Mouse (Mus musculus): ENCODE results near the gene Cd83. TPM values are rescaled to one million over a fixed set of nuclear protein-coding genes. Genes with fewer than 3 reads are reported as not detected.

Cd83 gene
- polyA plus RNA-seq, 1 experiment from 2014 or later, result 20.3 TPM

DNA sequence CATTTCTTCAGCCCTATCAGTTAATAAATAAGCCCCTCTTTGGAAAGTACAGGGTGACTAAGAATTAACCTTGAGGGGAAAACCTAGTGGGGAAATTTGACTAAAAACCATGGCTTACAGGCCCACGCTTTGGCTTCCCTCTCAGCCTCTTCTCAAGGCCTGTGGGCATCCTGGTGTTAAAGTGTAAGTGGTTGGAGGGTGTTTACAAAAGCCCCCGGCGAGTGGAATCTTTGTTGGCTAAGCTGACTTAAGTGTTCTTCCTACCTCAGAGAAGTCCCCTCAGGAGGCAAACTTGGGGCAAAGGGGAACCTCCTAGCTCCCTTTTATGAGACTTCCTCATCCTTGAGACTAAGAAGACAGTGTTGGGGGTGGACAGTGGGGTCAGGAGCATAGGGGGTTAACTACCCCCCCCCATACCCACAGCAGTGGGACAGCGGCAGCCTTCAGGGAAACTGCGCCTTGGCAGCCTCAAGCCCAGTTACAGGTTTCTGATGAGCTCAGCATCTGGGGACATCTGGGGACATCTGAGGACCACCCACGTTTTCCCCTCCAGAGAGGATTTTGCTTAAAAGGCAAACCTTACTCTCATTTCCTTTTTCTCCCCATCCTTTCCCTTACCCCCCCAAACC, 6.4 kb upstream of the Cd83 start:
- no peak for ATAC-seq (replicated peaks)
- no peak overlapping the region for H3K27ac ChIP-seq
- no peak overlapping the region for H3K9ac ChIP-seq
- H3K36me3 ChIP-seq (replicated peaks), result no peaks in the 10 kb centered on the region
- H3K27me3 ChIP-seq (replicated peaks), result no peaks in the 10 kb centered on the region
- peaks cover 11% of the 10 kb centered on the region; the same call in 1 of the 2 replicates for H3K4me1 ChIP-seq
- 57% methylated on average over 6 of the region's 6 CpGs for WGBS
- H3K4me3 ChIP-seq, result no peak overlapping the region
- no peaks in the 10 kb centered on the region for H3K9me3 ChIP-seq
- no peak overlapping the region for H3K4me2 ChIP-seq

DNA sequence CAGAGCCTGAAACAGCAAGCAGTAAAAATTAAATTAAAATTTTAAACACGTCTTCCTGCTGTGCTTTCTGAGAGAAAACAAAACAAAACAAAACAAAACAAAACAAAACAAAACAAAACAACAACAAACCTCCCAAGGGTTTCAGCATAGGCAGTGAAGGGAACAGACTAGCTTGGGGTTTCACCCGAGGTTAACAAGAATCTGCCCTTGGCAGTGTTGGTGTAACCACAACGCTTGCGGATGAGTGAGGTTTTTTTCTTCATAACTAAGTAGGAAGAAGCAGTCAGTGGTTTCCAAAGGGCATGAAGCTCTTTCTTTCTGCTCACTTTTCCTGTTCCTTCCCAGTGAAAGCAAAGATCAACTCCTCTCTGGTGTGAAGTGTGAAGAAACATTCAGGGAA, 5.6 kb upstream of the Cd83 start:
- no peak overlapping the region for H3K4me3 ChIP-seq
- H3K36me3 ChIP-seq (replicated peaks), result no peaks in the 10 kb centered on the region
- ATAC-seq (replicated peaks), result no peak
- H3K27ac ChIP-seq, result no peak overlapping the region
- 83% methylated on average over 4 of the region's 4 CpGs for WGBS
- peaks cover 4% of the 10 kb centered on the region; the same call in 1 of the 2 replicates for H3K27me3 ChIP-seq (replicated peaks)
- H3K9me3 ChIP-seq, result no peaks in the 10 kb centered on the region
- no peak overlapping the region for H3K9ac ChIP-seq
- H3K4me2 ChIP-seq, result no peak overlapping the region
- peaks cover 8% of the 10 kb centered on the region; the same call in 1 of the 2 replicates for H3K4me1 ChIP-seq

- no peak overlapping the region for H3K9ac ChIP-seq
- no peak overlapping the region for H3K27ac ChIP-seq
- no peak overlapping the region for H3K4me3 ChIP-seq
- no peaks in the 10 kb centered on the region for H3K36me3 ChIP-seq (replicated peaks)
- H3K4me1 ChIP-seq, result peaks cover 8% of the 10 kb centered on the region; the same call in 1 of the 2 replicates
- no peak overlapping the region for H3K4me2 ChIP-seq
- peaks cover 4% of the 10 kb centered on the region; the same call in 1 of the 2 replicates for H3K27me3 ChIP-seq (replicated peaks)
- no peak for ATAC-seq (replicated peaks)
- WGBS, result 86% methylated on average over 8 of the region's 8 CpGs
- H3K9me3 ChIP-seq, result no peaks in the 10 kb centered on the region
Measured at GRCm38 (mm10) chr13:43780071-43780470, 4.5 kb upstream of the Cd83 start.

DNA sequence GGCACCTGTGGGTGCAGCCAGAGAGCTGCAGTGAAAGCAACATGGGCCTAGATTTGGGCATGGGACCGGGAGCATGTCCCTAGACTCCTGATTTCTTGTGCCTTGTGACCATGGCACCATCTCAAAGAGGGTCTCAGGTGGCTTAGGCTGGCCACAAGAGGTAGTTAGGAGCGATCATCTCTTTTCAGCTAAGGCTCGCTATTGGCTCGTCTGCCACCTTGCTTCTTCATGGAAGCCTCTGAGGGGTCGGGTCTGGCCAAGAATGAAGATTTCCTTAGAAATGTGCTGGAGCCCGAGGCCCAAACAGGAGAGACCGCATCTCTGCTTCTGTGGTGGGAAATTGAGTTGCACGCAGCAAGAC, 1.1 kb downstream of the Cd83 start:
- no peak overlapping the region for H3K27ac ChIP-seq

DNA sequence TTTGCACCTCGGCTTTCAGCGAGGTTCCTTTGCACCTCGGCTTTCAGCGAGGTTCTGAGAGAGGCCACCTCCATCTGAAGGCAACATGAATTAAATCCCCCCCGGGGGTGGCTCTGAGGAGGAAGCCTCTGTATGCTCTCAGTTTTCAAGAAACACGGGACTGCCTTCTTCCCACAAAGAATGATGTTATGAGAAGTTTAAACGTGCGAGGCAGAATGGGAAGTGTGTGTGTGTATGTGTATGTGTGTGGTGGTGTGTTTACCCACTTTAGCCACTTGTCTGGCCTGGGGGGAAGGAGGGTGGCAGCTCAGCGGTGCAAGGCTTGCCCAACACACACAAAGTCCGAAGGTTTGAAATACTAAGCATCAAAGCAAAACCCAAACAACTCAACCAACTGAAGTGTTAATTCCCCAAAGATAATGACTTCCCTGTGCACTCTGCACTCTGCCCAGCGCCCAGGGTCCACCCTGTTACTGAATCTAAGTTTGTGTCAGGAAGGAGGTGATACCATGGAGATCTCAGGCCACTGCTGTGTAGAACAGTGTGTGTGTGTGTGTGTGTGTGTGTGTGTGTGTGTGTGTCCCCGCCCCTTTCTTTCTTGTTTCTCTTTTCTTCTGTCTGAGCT, 1.7 kb downstream of the Cd83 start:
- Histone ChIP-seq H3K4me2 (peak overlapping the region; percentile 96), H3K27me3 (replicated peaks) (peaks cover 4% of the 10 kb centered on the region), H3K9me3 (no peaks in the 10 kb centered on the region), H3K27ac (no peak overlapping the region), H3K4me1 (peaks cover 20% of the 10 kb centered on the region), H3K36me3 (replicated peaks) (no peaks in the 10 kb centered on the region), H3K4me3 (peak overlapping the region; percentile 58; the same call in 1 of the 2 replicates), H3K9ac (no peak overlapping the region)
- ATAC-seq (replicated peaks), result no peak
- WGBS, result 27% methylated on average over 12 of the region's 12 CpGs

More for the DNA sequence above, 1.1 kb downstream of the Cd83 start:
- 26% methylated on average over 8 of the region's 8 CpGs for WGBS
- Histone ChIP-seq H3K4me3 (peak overlapping the region; percentile 58), H3K36me3 (replicated peaks) (no peaks in the 10 kb centered on the region), H3K9ac (peak overlapping the region; percentile 61; the same call in 1 of the 2 replicates), H3K27me3 (replicated peaks) (peaks cover 4% of the 10 kb centered on the region), H3K4me2 (peak overlapping the region; percentile 96), H3K4me1 (peaks cover 20% of the 10 kb centered on the region), H3K9me3 (no peaks in the 10 kb centered on the region)
- peak; percentile 18; the same call in 1 of the 2 replicates for ATAC-seq (replicated peaks)

- no peak for ATAC-seq (replicated peaks)
- Histone ChIP-seq H3K27ac (no peak overlapping the region), H3K4me3 (no peak overlapping the region), H3K27me3 (replicated peaks) (peaks cover 4% of the 10 kb centered on the region), H3K4me1 (peaks cover 20% of the 10 kb centered on the region), H3K36me3 (replicated peaks) (no peaks in the 10 kb centered on the region), H3K9ac (no peak overlapping the region), H3K4me2 (no peak overlapping the region), H3K9me3 (no peaks in the 10 kb centered on the region)
- WGBS, result 65% methylated on average over 2 of the region's 2 CpGs
Measured at GRCm38 (mm10) chr13:43787262-43787661, 2.7 kb downstream of the Cd83 start.

DNA sequence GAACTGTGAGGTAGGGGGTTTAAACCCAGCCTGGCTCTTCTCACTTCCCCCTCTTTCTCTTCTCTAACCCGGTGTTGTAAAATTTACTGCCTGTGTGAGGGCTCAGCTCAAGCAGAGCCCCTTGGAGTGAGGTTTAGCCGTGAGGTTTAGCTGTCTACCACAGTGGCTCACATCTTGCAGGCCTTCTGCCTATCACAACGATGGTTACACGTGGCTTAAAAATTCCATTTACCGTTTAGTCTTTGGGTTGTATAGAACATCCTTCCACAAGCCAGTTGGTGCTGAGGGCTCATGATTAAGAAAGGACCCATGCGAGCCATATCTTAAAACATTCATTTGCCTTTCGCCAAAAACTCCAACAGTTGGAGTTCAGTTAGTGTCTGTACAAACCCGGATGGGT, 3.5 kb downstream of the Cd83 start:
- Histone ChIP-seq H3K4me2 (no peak overlapping the region), H3K4me1 (peaks cover 20% of the 10 kb centered on the region), H3K27me3 (replicated peaks) (peaks cover 4% of the 10 kb centered on the region), H3K36me3 (replicated peaks) (no peaks in the 10 kb centered on the region), H3K9me3 (no peaks in the 10 kb centered on the region), H3K9ac (no peak overlapping the region), H3K27ac (no peak overlapping the region), H3K4me3 (no peak overlapping the region)
- no peak for ATAC-seq (replicated peaks)
- WGBS, result 86% methylated on average over 8 of the region's 8 CpGs

DNA sequence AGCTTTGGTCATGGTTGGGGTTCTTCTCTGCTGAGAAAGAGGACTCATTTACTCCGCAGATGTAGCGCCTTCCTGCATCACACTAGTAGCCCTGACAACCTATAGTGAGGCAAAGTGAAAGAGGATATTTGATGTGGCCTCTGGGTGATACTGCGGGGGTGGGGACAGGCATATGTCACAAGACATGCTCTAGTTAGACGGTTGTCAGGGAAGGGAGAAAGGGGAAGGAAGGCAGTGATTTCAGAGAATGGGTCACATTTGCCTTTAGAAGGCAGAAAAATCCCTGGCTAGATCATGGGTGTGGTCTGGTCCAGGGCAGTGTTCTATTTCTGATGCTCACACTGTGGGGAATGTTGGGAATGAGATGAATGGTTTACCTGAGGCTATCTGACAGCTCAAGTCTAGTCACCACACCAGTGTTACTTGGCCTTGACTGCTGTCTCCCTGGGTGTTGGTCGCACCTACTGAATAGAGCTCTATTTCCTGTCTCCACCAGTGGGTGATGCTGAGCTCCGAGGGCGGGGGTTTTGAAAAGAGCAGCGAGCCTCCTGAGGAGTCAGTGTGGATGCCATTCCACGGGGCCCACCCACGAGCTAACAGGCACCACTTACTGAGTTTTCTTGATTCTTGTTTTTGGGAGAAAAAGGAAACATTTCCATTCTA, 4.5 kb downstream of the Cd83 start:
- no peak overlapping the region for H3K4me2 ChIP-seq
- no peak overlapping the region for H3K9ac ChIP-seq
- no peaks in the 10 kb centered on the region for H3K9me3 ChIP-seq
- H3K4me1 ChIP-seq, result peaks cover 20% of the 10 kb centered on the region
- no peak overlapping the region for H3K27ac ChIP-seq
- 83% methylated on average over 10 of the region's 10 CpGs for WGBS
- ATAC-seq (replicated peaks), result no peak
- H3K4me3 ChIP-seq, result no peak overlapping the region
- no peaks in the 10 kb centered on the region; the same call in 1 of the 2 replicates for H3K27me3 ChIP-seq (replicated peaks)
- H3K36me3 ChIP-seq (replicated peaks), result no peaks in the 10 kb centered on the region

- 95% methylated on average over 11 of the region's 11 CpGs for WGBS
- Histone ChIP-seq H3K4me2 (no peak overlapping the region), H3K4me1 (peaks cover 8% of the 10 kb centered on the region), H3K9ac (no peak overlapping the region), H3K27ac (no peak overlapping the region), H3K36me3 (replicated peaks) (no peaks in the 10 kb centered on the region), H3K9me3 (no peaks in the 10 kb centered on the region), H3K27me3 (replicated peaks) (no peaks in the 10 kb centered on the region; the same call in 1 of the 2 replicates), H3K4me3 (no peak overlapping the region)
- no peak for ATAC-seq (replicated peaks)
Measured at GRCm38 (mm10) chr13:43790229-43791001, 5.8 kb downstream of the Cd83 start.

DNA sequence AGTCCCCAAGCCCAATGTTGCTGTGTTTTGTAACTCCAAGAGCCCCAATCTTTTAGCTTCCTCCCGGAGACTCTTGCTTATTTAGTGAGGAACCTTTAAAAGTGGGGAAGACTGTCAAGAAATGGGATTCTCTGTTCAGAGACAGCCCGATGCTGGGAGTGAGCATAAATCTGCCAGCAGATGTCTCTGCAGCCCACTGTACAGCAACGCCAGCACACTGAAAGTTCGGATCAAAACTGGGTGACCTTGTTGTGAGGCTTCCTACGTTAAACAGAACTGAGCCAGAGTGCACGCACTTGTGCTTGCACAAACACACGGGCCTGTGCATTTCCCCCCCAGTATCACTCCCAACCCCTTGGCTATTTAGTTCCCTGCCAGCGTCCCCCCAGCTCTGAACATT, 10.8 kb downstream of the Cd83 start:
- no peak overlapping the region for H3K4me3 ChIP-seq
- no peaks in the 10 kb centered on the region for H3K4me1 ChIP-seq
- no peaks in the 10 kb centered on the region for H3K36me3 ChIP-seq (replicated peaks)
- H3K27me3 ChIP-seq (replicated peaks), result 0 out of 2 replicates have a peak, but pooled peaks cover 2% of the 10 kb centered on the region
- no peak overlapping the region for H3K4me2 ChIP-seq
- 45% methylated on average over 8 of the region's 8 CpGs for WGBS
- no peak for ATAC-seq (replicated peaks)
- H3K9ac ChIP-seq, result no peak overlapping the region
- H3K9me3 ChIP-seq, result no peaks in the 10 kb centered on the region
- H3K27ac ChIP-seq, result no peak overlapping the region

- no peaks in the 10 kb centered on the region for H3K9me3 ChIP-seq
- no peaks in the 10 kb centered on the region for H3K36me3 ChIP-seq (replicated peaks)
- no peak overlapping the region for H3K27ac ChIP-seq
- 0 out of 2 replicates have a peak, but pooled peaks cover 2% of the 10 kb centered on the region for H3K27me3 ChIP-seq (replicated peaks)
- no peak overlapping the region for H3K4me2 ChIP-seq
- WGBS, result 89% methylated on average over 4 of the region's 4 CpGs
- H3K9ac ChIP-seq, result no peak overlapping the region
- ATAC-seq (replicated peaks), result no peak
- H3K4me3 ChIP-seq, result no peak overlapping the region
- H3K4me1 ChIP-seq, result no peaks in the 10 kb centered on the region
Measured at GRCm38 (mm10) chr13:43798655-43799054, 14.1 kb downstream of the Cd83 start.

DNA sequence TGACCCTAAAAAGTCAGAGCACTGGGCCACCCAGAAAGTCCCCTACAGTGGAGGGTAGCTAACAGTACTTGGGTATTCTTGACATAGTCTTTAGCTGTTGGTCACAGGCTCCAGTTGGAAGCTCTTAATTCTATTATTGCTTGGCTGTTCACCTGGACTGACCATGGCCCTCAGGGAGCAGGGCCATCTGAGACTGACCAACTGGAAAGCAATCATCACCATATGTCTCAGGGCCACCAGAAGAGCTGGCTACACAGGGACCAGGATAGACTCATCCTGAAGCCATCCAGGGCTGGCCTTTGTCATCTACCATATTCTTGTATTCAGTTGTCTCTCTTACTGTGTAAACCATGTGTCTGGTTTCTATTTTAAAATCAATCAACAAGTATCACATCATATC, 15.6 kb downstream of the Cd83 start:
- no peaks in the 10 kb centered on the region for H3K36me3 ChIP-seq (replicated peaks)
- no peak overlapping the region for H3K4me3 ChIP-seq
- H3K27me3 ChIP-seq (replicated peaks), result 0 out of 2 replicates have a peak, but pooled peaks cover 2% of the 10 kb centered on the region
- H3K27ac ChIP-seq, result no peak overlapping the region
- no peak overlapping the region for H3K4me2 ChIP-seq
- ATAC-seq (replicated peaks), result no peak
- H3K9ac ChIP-seq, result no peak overlapping the region
- H3K9me3 ChIP-seq, result no peaks in the 10 kb centered on the region
- H3K4me1 ChIP-seq, result no peaks in the 10 kb centered on the region
